Mouse (Mus musculus) left cerebral cortex, adult 2 months (tissue): Measurements from ENCODE around the gene Olfr54. TPM values are rescaled to one million over a fixed set of nuclear protein-coding genes. Genes with fewer than 3 reads are reported as not detected.
"Not testable (repeated sequence)": the region's sequence is repeated elsewhere in the genome, so short reads cannot be mapped to it uniquely, and the experiment has no call there.

Source experiments
- DNase-seq, 2 experiments: peaks; one replicate each; pipeline ENCODE4 v3.0.0; 2021 to 2022; ENCODE audit warnings: low spot score in 2 of 2, mixed read lengths in 1 of 2; ENCODE audit errors: extremely low spot score in 1 of 2
- H3K27ac ChIP-seq: fragments of 200-600 bp; 2 replicates; pipeline ENCODE4 v1.8.1; 2022
- H3K4me3 ChIP-seq: fragments of 200-600 bp; 2 replicates; pipeline ENCODE4 v1.8.1; 2022
- CTCF ChIP-seq: fragments of 200-600 bp; IDR thresholded peaks from 2 replicates; pipeline ENCODE4 v1.8.1; 2022; ENCODE audit warnings: antibody characterized with exemption, mild to moderate bottlenecking, moderate library complexity
- intact Hi-C: fragments of 180-260 bp; cut with DNase I; formaldehyde crosslinking; loops from one replicate; pipeline ENCODE4 v1.15.1; 2025
- total RNA-seq, 2 experiments: library from RNA; stranded (reverse); gene quantifications; 2 replicates each; pipeline ENCODE4 v1.2.3; 2021

The Olfr54 gene
- total RNA-seq, 2 experiments from 2014 or later: not detected

- Histone ChIP-seq H3K4me3 (no peak overlapping the region), H3K27ac (no peak overlapping the region)
- DNase-seq: no peak
- intact Hi-C loops: loop anchor here (5.0 kb wide), 1 partner anchor 79 kb away; no protein-coding TSS in a partner anchor
- no peak for TF ChIP-seq CTCF
Observed at GRCm38 (mm10) chr11:51035951-51036350, 21.9 kb downstream of the Olfr54 start.

- H3K4me3 ChIP-seq, intact Hi-C loops, H3K27ac ChIP-seq, DNase-seq: not testable (repeated sequence)
Observed at GRCm38 (mm10) chr11:51044776-51045175, 30.7 kb downstream of the Olfr54 start.

GRCm38 (mm10) chr11:51047809-51048208, 33.8 kb downstream of the Olfr54 start, which contains the start of gene Olfr1375:
Olfr1375 (plus strand) TSS chr11:51048109.
- intact Hi-C loops: not testable (repeated sequence)

GRCm38 (mm10) chr11:51051678-51052077, 37.6 kb downstream of the Olfr54 start:
- no peak overlapping the region for H3K27ac ChIP-seq
- DNase-seq: no peak
- intact Hi-C loops: loop anchor here (10.0 kb wide), 2 partner anchors 207 to 483 kb away; partner anchors contain the start of gene Zfp879
- H3K4me3 ChIP-seq: no peak overlapping the region
- no peak for TF ChIP-seq CTCF

More at GRCm38 (mm10) chr11:51047809-51048208, 33.8 kb downstream of the Olfr54 start, which contains the start of gene Olfr1375:
- DNase-seq, H3K27ac ChIP-seq, H3K4me3 ChIP-seq: not testable (repeated sequence)

- peak; percentile 41 for TF ChIP-seq CTCF
- Histone ChIP-seq H3K27ac (no peak overlapping the region), H3K4me3 (no peak overlapping the region)
- intact Hi-C loops: loop anchor here (10.0 kb wide), 2 partner anchors 208 to 482 kb away; partner anchors contain the start of gene Zfp879
- no peak for DNase-seq
Observed at GRCm38 (mm10) chr11:51053230-51053629, 39.2 kb downstream of the Olfr54 start.

GRCm38 (mm10) chr11:51059151-51059571, 45.1 kb downstream of the Olfr54 start, which contains the start of gene Zfp354a:
Zfp354a (plus strand) TSS chr11:51059257.
- TF ChIP-seq CTCF: no peak; the same call in 1 of the 2 replicates
- intact Hi-C loops: loop anchor here (10.0 kb wide), 2 partner anchors 214 to 476 kb away; partner anchors contain the start of gene Zfp879
- Histone ChIP-seq H3K4me3 (peak within 1 kb of the TSS; percentile 87), H3K27ac (peak within 1 kb of the TSS; percentile 90)
- DNase-seq: peak; percentile 72 to 79

- DNase-seq: no peak
- peak overlapping the region; percentile 90 for H3K27ac ChIP-seq
Observed at GRCm38 (mm10) chr11:51059640-51060039, 45.6 kb downstream of the Olfr54 start.

GRCm38 (mm10) chr11:51060981-51061380, 46.9 kb downstream of the Olfr54 start:
- TF ChIP-seq CTCF: no peak
- no peak for DNase-seq
- intact Hi-C loops: loop anchor here (2.0 kb wide), 1 partner anchor 204 kb away; no protein-coding TSS in a partner anchor
- H3K4me3 ChIP-seq: no peak overlapping the region
- H3K27ac ChIP-seq: no peak overlapping the region

More at GRCm38 (mm10) chr11:51059640-51060039, 45.6 kb downstream of the Olfr54 start:
- peak overlapping the region; percentile 87 for H3K4me3 ChIP-seq
- intact Hi-C loops: loop anchor here (2.0 to 10.0 kb wide), 3 partner anchors 205 to 475 kb away; partner anchors contain the start of gene Zfp879
- TF ChIP-seq CTCF: no peak

GRCm38 (mm10) chr11:51063276-51063675, 49.2 kb downstream of the Olfr54 start:
- no peak for DNase-seq
- no peak overlapping the region for H3K4me3 ChIP-seq
- H3K27ac ChIP-seq: no peak overlapping the region
- no peak for TF ChIP-seq CTCF
- intact Hi-C loops: loop anchor here (2.0 kb wide), 1 partner anchor 132 kb away; the partner anchor contains the start of gene Zfp354b

- intact Hi-C loops: loop anchor here (2.0 kb wide), 1 partner anchor 133 kb away; the partner anchor contains the start of gene Zfp354b
- no peak overlapping the region for H3K27ac ChIP-seq
- no peak for DNase-seq
- H3K4me3 ChIP-seq: no peak overlapping the region
- TF ChIP-seq CTCF: no peak
Observed at GRCm38 (mm10) chr11:51063841-51064240, 49.8 kb downstream of the Olfr54 start.

Other genes starting within 250 kb of the Olfr54 start
- gene Zfp354c, start 186.5 kb upstream of the Olfr54 start, total RNA-seq: 10 to 100 TPM; 43.3 to 44.2 TPM
- gene Zfp879, start 172.7 kb upstream of the Olfr54 start, total RNA-seq: 1 to 10 TPM; 3.0 to 4.3 TPM
- gene Grm6, start 163.6 kb upstream of the Olfr54 start, total RNA-seq: not detected
- 1 to 10 TPM; 6.5 TPM for gene Zfp454, start 126.6 kb upstream of the Olfr54 start, total RNA-seq
- 10 to 100 TPM; 23.8 to 24.8 TPM for gene Zfp2, start 98.1 kb upstream of the Olfr54 start, total RNA-seq
- 1 to 10 TPM; 5.3 to 6.7 TPM for gene Zfp354b, start 82.6 kb upstream of the Olfr54 start, total RNA-seq
- gene 4933414I15Rik, start 70.5 kb upstream of the Olfr54 start, total RNA-seq: not detected
- not detected for gene Prop1, start 60.5 kb upstream of the Olfr54 start, total RNA-seq
- not detected for gene Olfr1378, start 47.7 kb upstream of the Olfr54 start, total RNA-seq
- not detected for gene Olfr1377, start 32.3 kb upstream of the Olfr54 start, total RNA-seq
- gene Olfr51, start 10.6 kb upstream of the Olfr54 start, total RNA-seq: not detected
- gene Olfr1375, start 33.9 kb downstream of the Olfr54 start, total RNA-seq: not detected
- gene Zfp354a, start 45.0 kb downstream of the Olfr54 start, total RNA-seq: 1 to 10 TPM; 6.5 to 8.5 TPM
- not detected for gene Gm12569, start 206.2 kb downstream of the Olfr54 start, total RNA-seq
- 100 to 1,000 TPM; 106 to 134 TPM for gene Clk4, start 247.5 kb downstream of the Olfr54 start, total RNA-seq
- not detected for gene BC049762, start 248.8 kb downstream of the Olfr54 start, total RNA-seq